Mouse (Mus musculus): ENCODE results near the gene Hsf3. TPM values are rescaled to one million over a fixed set of nuclear protein-coding genes. Genes with fewer than 3 reads are reported as not detected.
"Not testable (repeated sequence)": the region's sequence is repeated elsewhere in the genome, so short reads cannot be mapped to it uniquely, and the experiment has no call there.

The Hsf3 gene
- polyA plus RNA-seq (2012; rRNA removed): not detected in 2 replicates

GRCm38 (mm10) chrX:96456201-96456963 is at the start of gene Hsf3:
TSS of gene Hsf3 (minus strand) at chrX:96456294.
- TF ChIP-seq POLR2A (IDR thresholded peaks at IDR 0.05; ENCODE audit: control insufficient read depth, extremely low read depth, insufficient read depth, low read length, poor library complexity) (no peak), CTCF (IDR thresholded peaks at IDR 0.05; ENCODE audit: borderline replicate concordance, control insufficient read depth, extremely low read depth, insufficient read depth, low read length, poor library complexity) (no peak)
- H3K27me3 ChIP-seq (ENCODE audit: control insufficient read depth, insufficient read depth, low read length): no peaks in the 10 kb centered on the region
- H3K4me1 ChIP-seq (replicated peaks; ENCODE audit: control insufficient read depth, insufficient read depth, low read length): no peaks in the 10 kb centered on the region
- H3K36me3 ChIP-seq (ENCODE audit: control insufficient read depth, insufficient read depth, low read length): no peaks in the 10 kb centered on the region
- H3K4me3 ChIP-seq (ENCODE audit: control insufficient read depth, insufficient read depth, low read length): no peak within 1 kb of the TSS
- 44% methylated on average over 9 of the region's 9 CpGs for WGBS
- H3K27ac ChIP-seq (ENCODE audit: control insufficient read depth, insufficient read depth, low read length): no peak within 1 kb of the TSS
- DNase-seq: no peak

GRCm38 (mm10) chrX:96501580-96501979 is 45.5 kb upstream of the Hsf3 start:
- Histone ChIP-seq H3K4me3 (ENCODE audit: control insufficient read depth, insufficient read depth, low read length) (no peak overlapping the region), H3K27ac (ENCODE audit: control insufficient read depth, insufficient read depth, low read length) (no peak overlapping the region), H3K36me3 (ENCODE audit: control insufficient read depth, insufficient read depth, low read length) (no peaks in the 10 kb centered on the region), H3K4me1 (replicated peaks; ENCODE audit: control insufficient read depth, insufficient read depth, low read length) (no peaks in the 10 kb centered on the region), H3K27me3 (ENCODE audit: control insufficient read depth, insufficient read depth, low read length) (no peaks in the 10 kb centered on the region)
- 24% methylated on average over 1 of the region's 1 CpGs for WGBS
- no peak for DNase-seq
- no peak for TF ChIP-seq POLR2A (IDR thresholded peaks at IDR 0.05; ENCODE audit: control insufficient read depth, extremely low read depth, insufficient read depth, low read length, poor library complexity)
- TF ChIP-seq CTCF (IDR thresholded peaks at IDR 0.05; ENCODE audit: borderline replicate concordance, control insufficient read depth, extremely low read depth, insufficient read depth, low read length, poor library complexity): no peak

- Histone ChIP-seq H3K4me1 (replicated peaks; ENCODE audit: control insufficient read depth, insufficient read depth, low read length) (no peaks in the 10 kb centered on the region), H3K36me3 (ENCODE audit: control insufficient read depth, insufficient read depth, low read length) (no peaks in the 10 kb centered on the region), H3K27me3 (ENCODE audit: control insufficient read depth, insufficient read depth, low read length) (no peaks in the 10 kb centered on the region), H3K4me3 (ENCODE audit: control insufficient read depth, insufficient read depth, low read length) (no peak within 1 kb of the TSS), H3K27ac (ENCODE audit: control insufficient read depth, insufficient read depth, low read length) (no peak within 1 kb of the TSS)
- no peak for TF ChIP-seq CTCF (IDR thresholded peaks at IDR 0.05; ENCODE audit: borderline replicate concordance, control insufficient read depth, extremely low read depth, insufficient read depth, low read length, poor library complexity)
- no peak for TF ChIP-seq POLR2A (IDR thresholded peaks at IDR 0.05; ENCODE audit: control insufficient read depth, extremely low read depth, insufficient read depth, low read length, poor library complexity)
- WGBS: 87% methylated on average over 2 of the region's 2 CpGs
- DNase-seq: no peak
Measured at GRCm38 (mm10) chrX:96455149-96455548, 945 bp downstream of the Hsf3 start, which contains the start of gene Heph. TSS of gene Heph (plus strand) at chrX:96455359.

DNA sequence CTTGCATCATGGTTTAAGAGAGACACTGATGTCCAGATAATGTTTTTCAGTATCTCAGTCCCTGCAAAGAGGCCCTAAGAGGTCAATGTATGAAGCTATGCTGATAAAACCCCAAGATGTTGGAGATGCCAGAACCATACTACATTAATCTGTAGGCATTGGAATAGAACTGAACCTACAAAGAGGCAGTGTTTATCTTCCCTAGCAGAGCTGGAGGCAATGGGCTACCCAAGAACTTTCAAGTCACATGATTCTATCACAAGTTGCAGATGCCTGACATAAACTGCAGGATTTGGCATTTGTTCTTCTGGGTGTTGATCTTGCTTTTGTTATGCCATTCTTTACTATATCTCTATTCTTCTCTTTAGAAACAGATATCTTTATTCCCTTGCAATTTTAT is 36.7 kb downstream of the Hsf3 start:
- no peak overlapping the region for H3K4me3 ChIP-seq (ENCODE audit: control insufficient read depth, insufficient read depth, low read length)
- TF ChIP-seq POLR2A (IDR thresholded peaks at IDR 0.05; ENCODE audit: control insufficient read depth, extremely low read depth, insufficient read depth, low read length, poor library complexity): no peak
- TF ChIP-seq CTCF (IDR thresholded peaks at IDR 0.05; ENCODE audit: borderline replicate concordance, control insufficient read depth, extremely low read depth, insufficient read depth, low read length, poor library complexity): no peak
- H3K27ac ChIP-seq (ENCODE audit: control insufficient read depth, insufficient read depth, low read length): no peak overlapping the region
- no peaks in the 10 kb centered on the region for H3K27me3 ChIP-seq (ENCODE audit: control insufficient read depth, insufficient read depth, low read length)
- no peaks in the 10 kb centered on the region for H3K36me3 ChIP-seq (ENCODE audit: control insufficient read depth, insufficient read depth, low read length)
- H3K4me1 ChIP-seq (replicated peaks; ENCODE audit: control insufficient read depth, insufficient read depth, low read length): no peaks in the 10 kb centered on the region
- no peak for DNase-seq

GRCm38 (mm10) chrX:96417733-96418132 is 38.4 kb downstream of the Hsf3 start:
- H3K36me3 ChIP-seq (ENCODE audit: control insufficient read depth, insufficient read depth, low read length): no peaks in the 10 kb centered on the region
- WGBS: 29% methylated on average over 1 of the region's 1 CpGs
- H3K27me3 ChIP-seq (ENCODE audit: control insufficient read depth, insufficient read depth, low read length): no peaks in the 10 kb centered on the region

DNA sequence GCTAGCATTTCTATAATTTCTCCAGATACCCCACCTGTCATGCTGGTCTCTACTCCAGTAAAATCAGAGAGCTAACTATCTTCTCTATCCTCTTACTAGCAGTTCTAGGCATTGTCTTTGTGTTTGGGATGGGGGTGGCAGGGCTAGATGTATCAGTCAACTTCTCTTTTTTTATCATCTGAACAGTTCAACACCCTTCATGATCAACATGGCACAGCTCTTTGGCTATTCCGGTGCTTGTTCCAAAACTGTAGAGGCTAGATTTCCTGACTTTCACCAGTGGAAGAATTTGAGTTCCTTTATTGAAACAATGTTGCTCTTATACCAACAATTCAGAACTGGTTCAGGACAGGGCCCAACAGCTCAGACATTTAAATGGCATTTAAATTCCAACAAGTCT is 39.1 kb downstream of the Hsf3 start:
- Histone ChIP-seq H3K27me3 (ENCODE audit: control insufficient read depth, insufficient read depth, low read length) (no peaks in the 10 kb centered on the region), H3K4me1 (replicated peaks; ENCODE audit: control insufficient read depth, insufficient read depth, low read length) (no peaks in the 10 kb centered on the region), H3K4me3 (ENCODE audit: control insufficient read depth, insufficient read depth, low read length) (no peak overlapping the region), H3K27ac (ENCODE audit: control insufficient read depth, insufficient read depth, low read length) (no peak overlapping the region), H3K36me3 (ENCODE audit: control insufficient read depth, insufficient read depth, low read length) (no peaks in the 10 kb centered on the region)
- DNase-seq: no peak
- no peak for TF ChIP-seq POLR2A (IDR thresholded peaks at IDR 0.05; ENCODE audit: control insufficient read depth, extremely low read depth, insufficient read depth, low read length, poor library complexity)
- no peak for TF ChIP-seq CTCF (IDR thresholded peaks at IDR 0.05; ENCODE audit: borderline replicate concordance, control insufficient read depth, extremely low read depth, insufficient read depth, low read length, poor library complexity)
- WGBS: 100% methylated on average over 1 of the region's 1 CpGs

More at GRCm38 (mm10) chrX:96417733-96418132, 38.4 kb downstream of the Hsf3 start:
- Histone ChIP-seq H3K27ac (ENCODE audit: control insufficient read depth, insufficient read depth, low read length) (no peak overlapping the region), H3K4me3 (ENCODE audit: control insufficient read depth, insufficient read depth, low read length) (no peak overlapping the region), H3K4me1 (replicated peaks; ENCODE audit: control insufficient read depth, insufficient read depth, low read length) (no peaks in the 10 kb centered on the region)
- TF ChIP-seq CTCF (IDR thresholded peaks at IDR 0.05; ENCODE audit: borderline replicate concordance, control insufficient read depth, extremely low read depth, insufficient read depth, low read length, poor library complexity) (no peak), POLR2A (IDR thresholded peaks at IDR 0.05; ENCODE audit: control insufficient read depth, extremely low read depth, insufficient read depth, low read length, poor library complexity) (no peak)
- DNase-seq: no peak

DNA sequence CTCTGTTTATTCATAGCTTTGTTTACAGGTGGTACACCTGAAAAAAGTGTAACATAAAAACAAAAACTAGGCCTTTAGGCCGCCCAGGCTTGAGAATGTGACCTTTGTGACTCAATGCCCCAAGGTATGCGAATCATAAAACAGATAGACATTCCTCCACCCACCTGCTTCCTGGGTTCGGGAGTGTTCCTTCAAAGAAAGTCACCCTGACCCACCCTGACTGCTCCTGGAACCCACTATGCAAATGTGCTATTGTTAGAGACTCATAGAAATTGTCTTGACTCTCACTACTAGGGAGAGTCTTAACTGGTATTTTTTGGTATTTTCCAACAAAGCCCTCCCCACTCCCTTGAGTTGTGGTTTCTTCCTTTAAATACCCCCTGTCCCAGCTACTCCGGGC is 40.7 kb downstream of the Hsf3 start:
- H3K4me1 ChIP-seq (replicated peaks; ENCODE audit: control insufficient read depth, insufficient read depth, low read length); H3K27me3 ChIP-seq (ENCODE audit: control insufficient read depth, insufficient read depth, low read length); H3K36me3 ChIP-seq (ENCODE audit: control insufficient read depth, insufficient read depth, low read length); H3K27ac ChIP-seq (ENCODE audit: control insufficient read depth, insufficient read depth, low read length); H3K4me3 ChIP-seq (ENCODE audit: control insufficient read depth, insufficient read depth, low read length); DNase-seq: not testable (repeated sequence)
- WGBS: 90% methylated on average over 4 of the region's 4 CpGs

Measured in thymus, adult 2 months (tissue).